Mouse (Mus musculus): ENCODE data around the gene Nhs. TPM values are rescaled to one million over a fixed set of nuclear protein-coding genes. Genes with fewer than 3 reads are reported as not detected.

Nhs gene
- total RNA-seq, 1 experiment from 2014 or later, result not detected

DNA sequence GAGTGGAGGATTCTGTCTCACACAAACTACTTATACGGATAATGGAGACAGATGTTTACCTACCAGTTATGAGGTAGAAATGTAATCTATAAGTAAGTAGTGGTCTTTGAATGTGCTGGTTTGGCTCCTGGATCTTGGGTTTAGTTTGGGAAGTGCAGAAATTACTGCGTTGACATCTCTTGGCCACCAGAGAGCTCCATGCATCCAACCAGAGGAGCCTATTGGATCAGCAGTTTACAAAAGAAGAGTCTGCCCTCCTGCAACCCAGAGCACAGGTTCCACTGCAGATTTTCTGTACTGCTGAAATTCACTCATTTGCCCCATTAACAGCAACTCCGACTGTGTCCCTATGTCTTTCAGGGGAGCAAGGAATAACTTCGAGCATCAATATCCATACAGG is 191.8 kb downstream of the Nhs start:
- no peak for ATAC-seq (replicated peaks; ENCODE audit: insufficient number of reproducible peaks, low FRiP score, low TSS enrichment, poor library complexity, severe bottlenecking)

DNA sequence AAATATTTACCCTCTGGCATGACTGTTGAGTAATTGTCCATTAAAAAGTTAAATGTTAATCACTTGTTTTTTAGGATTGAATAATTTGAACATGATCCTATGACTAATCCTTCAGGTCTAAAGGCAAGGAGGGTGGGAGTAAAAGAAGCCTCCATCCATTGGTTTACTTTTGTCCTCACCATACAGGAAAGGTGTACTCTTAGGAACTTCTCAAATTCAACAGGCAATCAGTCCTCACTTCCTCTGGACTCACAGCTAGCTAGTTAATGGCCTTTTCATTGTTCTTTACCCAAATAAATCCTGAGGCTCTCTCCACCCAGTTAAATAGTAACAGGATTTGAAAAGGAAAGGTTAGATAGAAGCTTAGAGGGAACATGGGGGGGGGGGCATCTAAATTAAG is 196.2 kb downstream of the Nhs start:
- no peak for ATAC-seq (replicated peaks; ENCODE audit: insufficient number of reproducible peaks, low FRiP score, low TSS enrichment, poor library complexity, severe bottlenecking)

DNA sequence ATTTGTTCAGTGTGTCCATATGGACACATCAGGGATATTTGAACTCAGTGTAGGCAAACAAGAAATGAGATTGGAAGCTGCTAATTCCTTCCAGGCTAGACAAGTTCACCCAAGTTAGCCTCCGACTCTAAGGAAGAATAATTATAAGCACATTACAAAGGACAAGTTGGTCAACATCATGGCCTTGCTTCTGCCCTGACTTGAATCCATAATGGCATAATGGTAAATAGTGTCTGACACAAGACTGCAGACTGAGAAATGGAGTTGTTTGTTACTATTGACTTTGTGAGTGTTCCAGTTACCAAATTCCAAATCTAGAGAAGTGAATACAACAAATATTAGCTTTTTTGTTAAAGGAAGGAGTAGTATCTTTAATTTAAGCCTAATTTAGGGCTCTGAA is 196.7 kb downstream of the Nhs start:
- ATAC-seq (replicated peaks; ENCODE audit: insufficient number of reproducible peaks, low FRiP score, low TSS enrichment, poor library complexity, severe bottlenecking), result no peak

DNA sequence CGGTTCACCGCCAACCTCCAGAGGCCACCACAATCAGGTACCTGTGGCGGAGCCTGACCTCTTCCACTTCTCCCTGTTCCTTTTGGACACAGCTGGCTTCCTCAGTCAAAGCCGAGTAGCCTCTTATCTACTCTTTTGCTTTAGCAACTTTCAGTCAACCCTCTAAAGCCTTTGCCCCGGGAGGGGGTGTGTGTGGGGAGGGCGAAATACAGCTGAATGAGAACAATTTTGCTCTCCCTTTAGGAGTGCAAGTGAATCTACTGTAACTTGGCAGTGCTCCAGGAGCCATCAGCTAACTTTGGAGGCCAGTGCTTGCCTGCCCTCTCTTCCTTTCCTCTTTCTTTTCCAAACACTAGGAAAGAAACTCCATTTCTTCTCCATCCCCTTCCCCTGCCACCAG is 197.8 kb downstream of the Nhs start:
- ATAC-seq (replicated peaks; ENCODE audit: insufficient number of reproducible peaks, low FRiP score, low TSS enrichment, poor library complexity, severe bottlenecking), result no peak

DNA sequence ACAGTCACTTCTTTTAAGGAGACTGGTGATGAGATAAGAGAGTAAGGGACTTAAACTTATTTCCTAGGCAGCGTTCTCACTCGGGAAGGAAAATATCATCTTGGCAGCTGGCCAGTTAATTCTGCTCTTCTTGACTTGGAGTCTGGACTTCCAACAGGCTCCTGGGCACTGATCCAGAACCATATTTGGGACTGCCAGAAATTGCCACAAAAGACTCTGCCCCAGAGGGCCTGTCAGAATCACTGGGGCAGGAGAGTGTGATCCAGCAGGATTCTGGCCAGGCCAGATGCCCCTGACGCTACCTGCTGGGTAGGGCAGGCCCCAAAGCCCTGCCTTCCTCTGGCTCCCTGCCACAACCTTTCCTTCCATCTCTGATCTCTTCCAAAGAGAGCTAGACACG is 198.4 kb downstream of the Nhs start:
- no peak for ATAC-seq (replicated peaks; ENCODE audit: insufficient number of reproducible peaks, low FRiP score, low TSS enrichment, poor library complexity, severe bottlenecking)

DNA sequence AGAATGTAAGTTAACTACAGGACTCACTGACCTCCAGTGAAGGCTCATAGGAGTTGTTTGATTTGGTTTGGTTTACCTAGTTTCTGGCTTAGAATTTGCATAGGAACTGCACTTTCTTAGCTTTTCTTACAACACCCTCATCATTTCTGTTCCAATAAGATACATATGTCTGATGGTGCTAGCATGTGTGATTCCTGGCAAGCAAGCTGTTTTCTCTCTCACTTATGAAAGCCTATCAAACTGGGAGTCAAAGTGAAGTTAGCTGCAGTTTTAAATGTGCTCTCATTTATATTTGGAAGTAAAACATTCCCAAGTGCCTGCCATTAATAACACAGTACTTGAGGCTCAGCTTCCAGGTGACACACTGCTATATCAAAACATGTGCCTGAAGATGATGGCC is 207.2 kb downstream of the Nhs start:
- ATAC-seq (replicated peaks; ENCODE audit: insufficient number of reproducible peaks, low FRiP score, low TSS enrichment, poor library complexity, severe bottlenecking), result no peak

DNA sequence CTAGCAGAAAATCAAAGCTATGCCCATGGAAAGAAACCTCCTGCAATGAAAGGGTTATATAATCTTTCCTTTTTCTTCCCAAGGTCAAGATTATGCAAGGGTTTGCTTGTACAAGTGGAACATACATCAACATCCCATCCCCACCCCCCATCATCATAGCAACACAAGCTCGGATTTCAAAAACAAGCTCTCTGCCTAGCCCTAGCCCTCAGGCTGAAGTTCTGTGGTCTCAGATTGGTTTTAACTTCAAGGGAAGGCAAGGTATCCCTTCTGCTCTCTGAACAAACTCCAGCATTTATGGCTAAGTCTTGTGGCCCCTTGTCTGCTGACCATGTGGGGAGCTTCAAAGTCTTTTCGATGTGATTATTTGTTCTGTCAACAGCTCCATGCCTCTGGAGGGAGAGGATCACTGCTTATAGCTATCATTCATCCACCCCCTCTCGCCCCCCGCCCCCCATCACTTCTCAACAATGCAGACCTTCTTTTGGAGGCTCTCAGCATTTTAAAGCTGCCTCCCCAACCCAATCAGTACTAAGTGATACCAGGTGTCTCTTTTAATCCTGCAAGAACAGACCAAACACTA is 216.3 kb downstream of the Nhs start:
- ATAC-seq (replicated peaks; ENCODE audit: insufficient number of reproducible peaks, low FRiP score, low TSS enrichment, poor library complexity, severe bottlenecking), result no peak

DNA sequence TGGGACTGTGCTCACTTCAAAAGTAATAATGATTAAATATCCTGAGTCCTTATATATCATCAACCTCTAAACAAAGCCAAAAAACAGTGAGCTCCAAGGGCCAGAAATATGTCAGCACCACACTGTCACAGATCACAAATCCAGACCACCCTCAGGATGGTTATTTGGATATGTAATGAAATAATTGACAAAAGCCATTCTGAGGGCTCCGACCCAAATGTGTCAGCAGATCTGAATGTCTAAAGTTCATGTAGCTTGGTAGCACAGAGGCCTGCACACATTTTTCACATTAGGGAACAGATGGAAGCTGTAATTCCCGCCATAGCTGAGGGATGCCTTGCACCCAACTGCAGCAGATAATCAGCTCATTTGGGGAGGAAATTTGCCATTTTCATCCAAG is 218.8 kb downstream of the Nhs start:
- ATAC-seq (replicated peaks; ENCODE audit: insufficient number of reproducible peaks, low FRiP score, low TSS enrichment, poor library complexity, severe bottlenecking), result no peak

DNA sequence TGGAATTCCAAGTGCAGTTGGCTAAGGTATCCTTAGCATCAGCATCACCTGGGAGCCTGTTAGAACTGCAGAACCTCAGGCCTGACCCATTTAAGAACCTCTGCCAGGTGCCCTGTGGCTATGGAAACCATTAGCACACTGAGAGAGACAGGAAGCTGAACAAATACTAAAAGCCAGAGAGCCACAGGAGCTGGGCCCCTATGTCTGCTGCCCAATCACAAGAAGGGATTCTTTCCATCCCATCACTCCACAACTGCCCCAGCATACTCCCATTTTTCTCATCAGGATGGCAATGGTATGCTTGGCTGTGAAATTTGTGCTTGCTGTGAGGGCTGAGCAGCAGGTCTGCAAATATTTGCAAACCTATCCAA is 232.9 kb downstream of the Nhs start:
- ATAC-seq (replicated peaks; ENCODE audit: insufficient number of reproducible peaks, low FRiP score, low TSS enrichment, poor library complexity, severe bottlenecking), result no peak

DNA sequence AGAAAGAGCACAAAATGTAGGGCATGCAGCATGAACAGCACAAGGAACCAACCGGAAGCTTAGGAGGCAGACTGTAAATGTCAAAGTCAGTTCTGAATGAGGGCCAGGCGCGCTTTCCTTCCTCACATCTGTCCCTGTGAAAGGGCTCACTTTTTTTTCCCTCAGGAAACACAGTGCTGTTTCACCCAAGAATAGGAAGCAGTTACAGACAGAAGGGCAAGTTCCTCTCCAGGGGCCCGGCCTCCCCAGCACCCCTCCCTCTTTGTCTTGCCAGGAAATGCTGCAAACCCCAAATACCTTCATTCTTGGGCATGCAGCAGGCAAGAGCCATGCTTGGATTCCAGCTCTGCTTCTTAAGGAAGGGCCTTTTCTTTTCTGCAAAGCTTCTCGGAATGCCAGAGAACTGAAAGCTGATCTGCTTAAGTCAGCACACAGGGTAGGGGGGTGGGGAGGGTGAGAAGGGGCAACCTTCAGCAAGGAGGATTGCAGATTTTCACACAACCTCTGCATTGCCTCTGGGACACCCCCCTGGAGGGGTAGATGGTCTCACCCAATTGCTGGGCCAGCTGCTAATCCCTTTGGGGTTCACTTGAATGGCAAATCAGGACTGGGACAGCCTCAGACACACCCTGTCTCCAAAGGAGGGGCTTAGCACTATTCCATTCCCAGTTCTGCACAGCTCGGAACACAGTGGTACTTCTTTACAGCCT is 233.4 kb downstream of the Nhs start:
- ATAC-seq (replicated peaks; ENCODE audit: insufficient number of reproducible peaks, low FRiP score, low TSS enrichment, poor library complexity, severe bottlenecking), result no peak

DNA sequence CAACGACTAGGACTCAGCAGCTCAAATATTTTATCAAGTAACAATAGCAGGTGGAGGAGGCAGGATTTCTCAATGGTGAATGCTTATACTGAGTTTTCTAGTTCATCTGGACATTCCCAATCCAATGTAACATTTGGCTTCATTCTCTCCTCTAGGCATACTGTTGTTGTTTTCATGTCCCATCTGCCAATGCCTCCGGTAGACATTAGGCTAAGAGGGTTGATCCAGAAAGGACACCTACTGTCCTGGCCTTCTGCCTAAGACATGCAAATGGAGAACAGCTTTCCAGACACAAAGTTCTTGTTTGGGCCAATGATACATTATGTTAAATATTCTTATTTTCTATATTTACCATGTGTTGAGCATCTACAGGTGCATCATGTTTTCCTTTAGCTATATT is 236.9 kb downstream of the Nhs start:
- no peak for ATAC-seq (replicated peaks; ENCODE audit: insufficient number of reproducible peaks, low FRiP score, low TSS enrichment, poor library complexity, severe bottlenecking)

DNA sequence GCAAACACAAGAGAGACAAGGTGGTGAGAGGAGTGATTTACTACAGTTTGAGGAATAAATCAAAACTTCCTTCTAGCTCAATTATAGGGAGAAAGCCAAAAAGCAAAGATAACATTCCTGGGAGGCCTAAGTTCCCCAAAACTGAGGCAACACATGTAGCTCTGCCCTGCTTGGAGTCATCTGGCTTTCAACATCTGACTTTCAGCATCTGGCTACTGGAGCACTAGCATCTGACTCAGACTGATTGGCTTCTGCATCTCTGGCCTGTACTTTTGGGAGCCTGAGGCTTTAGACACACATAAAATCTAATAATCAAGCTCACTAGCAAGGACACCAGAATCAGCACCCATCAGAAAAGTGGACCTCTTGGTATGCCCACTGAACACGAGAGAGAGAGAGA is 237.9 kb downstream of the Nhs start:
- ATAC-seq (replicated peaks; ENCODE audit: insufficient number of reproducible peaks, low FRiP score, low TSS enrichment, poor library complexity, severe bottlenecking), result no peak

DNA sequence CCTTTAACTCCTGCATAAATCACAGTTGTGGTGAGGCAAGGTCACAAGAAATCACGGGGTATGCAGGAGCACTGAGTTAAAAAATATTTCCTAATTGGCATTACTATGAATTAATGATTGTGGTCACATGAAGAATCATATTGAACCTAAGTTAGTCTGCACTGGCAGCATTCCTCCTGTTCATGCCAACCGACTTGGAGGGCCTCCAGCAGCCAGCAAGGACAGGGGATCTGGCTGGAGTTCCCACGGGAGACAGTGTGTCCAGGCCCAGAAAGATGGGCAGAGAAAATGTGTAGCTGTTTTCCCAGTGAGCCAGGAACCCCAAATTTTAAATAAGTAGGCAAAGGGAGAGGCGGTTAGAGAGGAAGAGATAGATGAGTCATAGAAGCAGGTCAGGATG is 249.6 kb downstream of the Nhs start:
- no peak for ATAC-seq (replicated peaks; ENCODE audit: insufficient number of reproducible peaks, low FRiP score, low TSS enrichment, poor library complexity, severe bottlenecking)

DNA sequence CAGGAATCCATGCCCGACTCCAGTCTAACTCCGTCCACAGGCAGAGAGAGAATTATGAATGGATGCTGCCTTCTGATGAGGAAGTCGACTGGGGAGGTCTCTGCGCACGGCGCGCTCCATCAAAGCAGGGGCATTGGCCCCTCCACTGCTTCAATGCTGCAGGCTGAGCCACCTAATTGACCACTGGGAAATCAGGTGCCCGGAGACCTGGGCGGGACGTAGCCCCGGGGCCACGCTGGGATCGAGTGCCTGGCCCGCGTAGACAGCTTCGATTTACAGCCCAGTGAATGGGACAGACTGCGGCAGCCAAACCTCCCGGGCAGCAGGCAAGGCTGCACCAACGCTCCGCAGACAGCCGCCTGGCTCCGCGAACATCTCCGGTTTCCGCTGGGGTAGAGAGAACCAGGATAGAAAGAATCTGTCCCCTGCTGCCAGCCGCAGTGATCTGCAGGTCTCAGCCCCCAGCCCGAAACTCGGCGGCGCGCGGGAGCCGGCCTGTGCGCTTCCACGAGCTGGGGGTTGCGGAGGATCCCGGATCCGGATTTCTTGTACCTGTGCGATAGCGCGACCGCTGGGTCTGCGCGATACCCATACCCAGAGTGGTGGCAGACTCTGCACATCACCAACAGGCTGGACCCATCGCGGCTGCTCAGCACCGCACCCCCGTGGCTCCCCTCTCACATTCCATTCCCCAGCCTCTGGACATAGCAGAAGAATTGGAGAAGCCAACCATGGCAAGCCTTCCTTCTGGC is 250.7 kb downstream of the Nhs start:
- no peak for ATAC-seq (replicated peaks; ENCODE audit: insufficient number of reproducible peaks, low FRiP score, low TSS enrichment, poor library complexity, severe bottlenecking)

DNA sequence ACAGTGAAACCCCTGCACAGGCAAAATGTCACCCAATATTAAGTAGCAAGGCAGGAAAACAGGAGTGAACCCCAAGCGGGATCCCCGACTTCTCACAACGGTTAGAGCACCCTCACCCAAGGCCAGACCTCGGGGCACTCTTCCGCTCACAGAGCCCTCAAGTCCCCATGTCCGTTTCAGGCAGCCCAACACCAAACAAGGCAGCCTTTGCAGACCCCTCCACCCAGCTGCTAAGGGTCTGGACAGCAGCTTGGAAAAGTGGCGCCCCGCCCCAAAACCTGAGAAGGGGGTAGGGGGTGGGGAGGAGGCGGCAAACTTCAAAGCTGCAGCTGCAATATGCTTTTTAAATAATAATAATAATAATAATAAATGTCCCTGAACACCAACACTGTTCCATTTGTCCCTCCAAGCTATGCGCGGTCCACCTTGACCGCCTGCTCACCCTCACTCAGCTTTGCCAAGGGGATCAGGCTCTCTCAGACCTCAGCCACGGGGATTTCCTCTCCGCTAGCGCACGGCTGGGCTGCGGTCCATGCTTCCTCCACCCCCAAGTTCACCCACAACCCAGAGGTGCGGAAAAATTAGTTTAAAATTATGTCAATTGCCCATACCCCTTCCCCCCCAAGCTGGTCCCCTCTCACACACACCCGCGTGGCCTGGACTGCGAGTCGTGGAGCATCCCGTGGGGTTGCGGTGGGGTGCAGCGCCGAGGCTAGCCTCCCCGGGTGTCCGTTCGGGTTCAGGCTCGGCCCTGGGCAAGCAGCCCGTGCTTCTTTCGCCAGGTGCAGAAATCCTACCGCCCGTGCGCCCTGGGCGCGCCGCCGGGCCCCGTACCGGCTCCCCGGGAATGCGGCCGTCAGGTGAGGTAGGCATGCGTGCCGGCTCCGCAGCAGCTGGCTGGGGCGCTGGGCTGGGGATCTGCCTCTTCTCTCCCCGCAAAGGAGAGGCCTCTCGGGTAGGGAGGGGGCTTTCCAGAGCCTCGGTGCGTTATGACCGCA is 251.6 kb downstream of the Nhs start:
- ATAC-seq (replicated peaks; ENCODE audit: insufficient number of reproducible peaks, low FRiP score, low TSS enrichment, poor library complexity, severe bottlenecking), result no peak

DNA sequence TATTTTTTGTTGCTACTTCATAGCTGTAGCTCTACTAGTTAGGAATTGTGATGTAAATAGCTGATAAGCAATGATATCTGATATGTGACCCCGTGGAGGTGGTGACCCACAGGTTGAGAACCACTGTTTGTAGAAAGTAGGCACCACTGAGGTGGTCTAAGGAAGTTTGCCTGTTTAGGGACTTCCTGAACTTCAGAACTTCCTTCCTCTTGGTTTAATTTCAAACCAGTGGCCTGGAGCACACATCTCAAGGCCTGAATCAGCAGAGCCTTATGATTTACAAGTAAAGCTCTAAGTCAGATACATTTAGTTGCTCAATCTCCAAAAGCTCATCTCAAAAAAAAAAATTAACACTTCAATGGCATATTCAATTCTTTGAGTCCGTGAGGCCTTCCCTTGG is 265.1 kb downstream of the Nhs start:
- no peak for ATAC-seq (replicated peaks; ENCODE audit: insufficient number of reproducible peaks, low FRiP score, low TSS enrichment, poor library complexity, severe bottlenecking)

DNA sequence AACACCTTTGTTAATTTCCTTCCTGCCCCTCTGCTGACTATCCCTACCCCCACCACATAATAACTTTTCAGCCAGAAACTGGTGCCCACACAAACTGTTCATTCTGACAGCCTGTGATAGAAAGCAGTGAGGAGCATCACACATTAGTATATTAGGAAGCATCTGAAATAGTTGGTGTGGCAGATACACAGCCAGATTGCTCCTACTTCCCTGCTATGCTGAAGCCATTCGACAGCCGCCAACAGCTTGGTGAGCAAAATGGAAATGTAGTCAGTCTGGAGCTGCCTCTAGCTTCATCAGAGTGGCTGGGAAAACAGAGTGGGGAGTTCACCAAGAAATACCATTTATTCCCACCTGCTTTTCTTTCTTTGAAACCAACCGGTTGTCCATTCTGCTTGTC is 275.9 kb downstream of the Nhs start:
- no peak for ATAC-seq (replicated peaks; ENCODE audit: insufficient number of reproducible peaks, low FRiP score, low TSS enrichment, poor library complexity, severe bottlenecking)

DNA sequence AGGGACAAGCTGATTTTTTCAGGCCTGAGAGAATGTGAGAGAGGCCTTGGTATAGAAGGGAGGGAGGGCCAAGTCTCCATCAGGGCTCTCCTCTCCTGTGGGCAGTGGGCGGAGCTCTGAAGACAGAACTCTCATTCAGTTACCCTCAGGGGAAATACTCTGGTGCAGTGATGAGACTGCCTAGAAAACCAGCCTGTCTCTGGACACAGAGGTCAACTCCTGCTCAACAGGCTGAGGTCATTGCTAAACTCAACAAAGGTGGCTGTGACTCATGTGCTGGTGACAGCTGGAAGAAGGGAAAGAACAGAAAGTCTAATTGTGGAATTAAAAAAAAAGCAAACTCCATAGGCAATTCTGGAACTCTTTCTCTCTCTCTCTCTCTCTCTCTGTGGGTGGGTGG is 282.4 kb downstream of the Nhs start:
- ATAC-seq (replicated peaks; ENCODE audit: insufficient number of reproducible peaks, low FRiP score, low TSS enrichment, poor library complexity, severe bottlenecking), result no peak

DNA sequence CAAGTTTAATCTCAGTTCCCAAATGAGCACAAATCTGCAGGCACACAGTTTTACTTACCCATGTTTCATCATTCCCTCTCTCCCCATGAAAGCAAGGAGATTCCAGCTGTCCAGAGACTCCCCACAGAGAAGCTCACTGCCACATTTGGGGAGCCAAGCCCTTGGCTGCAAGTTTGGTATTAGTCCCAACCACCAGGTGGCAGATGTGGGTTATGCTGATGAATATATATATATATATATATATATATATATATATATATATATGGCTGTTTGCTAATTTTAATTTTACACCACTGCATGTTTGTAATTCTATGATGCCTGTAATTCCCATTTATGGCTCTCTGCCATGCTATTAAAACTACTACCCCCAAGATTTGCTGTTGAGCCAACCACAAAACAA is 286.0 kb downstream of the Nhs start:
- ATAC-seq (replicated peaks; ENCODE audit: insufficient number of reproducible peaks, low FRiP score, low TSS enrichment, poor library complexity, severe bottlenecking), result no peak
